Mouse (Mus musculus) activated CD4-positive, CD25-positive, alpha-beta regulatory T cell (primary cell): Measurements from ENCODE around the gene Dtl. TPM values are rescaled to one million over a fixed set of nuclear protein-coding genes. Genes with fewer than 3 reads are reported as not detected.

Experiments used
- polyA plus RNA-seq, 2 experiments: library from polyadenylated mRNA; unstranded; fragments of 100-300 nt; shearing (Covaris generic); gene quantifications; one replicate each; pipeline ENCODE4 v1.2.1; 2017

Dtl gene
- polyA plus RNA-seq = 10 to 100 TPM in 1 of 2 experiments, 1 to 10 TPM in 1; 9.7 to 14.7 TPM

GRCm38 (mm10) chr1:191575458-191576247 is at the start of gene Dtl, which contains the start of gene Ints7:
TSS of gene Dtl (minus strand) at chr1:191575544.
TSS of gene Ints7 (plus strand) at chr1:191575636.

Other genes starting within 250 kb of the Dtl start
- gene Tmem206, start 249.6 kb downstream of the Dtl start, polyA plus RNA-seq = 10 to 100 TPM; 19.9 to 32.0 TPM
- gene Ppp2r5a, start 172.3 kb downstream of the Dtl start, polyA plus RNA-seq = 100 to 1,000 TPM; 245 to 260 TPM
- gene Ints7, start 92 bp upstream of the Dtl start, polyA plus RNA-seq = 10 to 100 TPM; 40.3 to 43.2 TPM
- gene Lpgat1, start 142.3 kb upstream of the Dtl start, polyA plus RNA-seq = 10 to 100 TPM; 19.0 to 29.0 TPM
- gene Nek2, start 245.9 kb upstream of the Dtl start, polyA plus RNA-seq = 1 to 10 TPM; 7.9 to 8.0 TPM